Mouse (Mus musculus): ENCODE results near the gene Olfr263.

DNA sequence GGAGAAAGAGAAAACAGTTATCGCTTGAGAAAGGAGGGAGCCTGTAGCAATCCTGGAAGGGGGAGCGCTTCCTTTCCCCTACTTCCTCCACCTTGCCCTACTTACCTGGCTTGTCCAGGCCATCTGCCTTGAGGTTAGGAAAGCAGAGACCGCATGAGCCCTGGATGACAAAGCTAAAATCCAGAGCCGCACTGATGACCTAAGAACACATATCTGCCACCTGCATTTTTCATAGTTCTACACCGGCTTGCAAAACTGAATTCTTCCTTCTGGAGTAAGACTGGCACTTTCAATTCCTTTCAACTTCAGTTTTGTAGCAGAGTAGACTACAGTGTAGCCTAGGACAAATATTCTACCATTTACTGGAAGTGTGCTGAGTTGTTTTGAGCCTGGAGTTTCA lies 48.9 kb downstream of the Olfr263 start:
- TF ChIP-seq POLR2A (IDR thresholded peaks at IDR 0.05; ENCODE audit: insufficient read depth, low read depth, low read length) (no peak), CTCF (IDR thresholded peaks at IDR 0.05; ENCODE audit: insufficient read depth, low read depth, low read length) (no peak)
